Mouse (Mus musculus) ES-Bruce4 (cell line): Measurements from ENCODE around the gene Atg7.

ENCODE experiments used
- CTCF ChIP-seq: IDR thresholded peaks from one replicate; pipeline ENCODE4 v1.8.1; 2011; ENCODE audit warnings: low read depth, low read length
- POLR2A ChIP-seq: IDR thresholded peaks from one replicate; pipeline ENCODE4 v1.8.1; 2011; ENCODE audit warnings: low read length; ENCODE audit not compliant: insufficient read depth

DNA sequence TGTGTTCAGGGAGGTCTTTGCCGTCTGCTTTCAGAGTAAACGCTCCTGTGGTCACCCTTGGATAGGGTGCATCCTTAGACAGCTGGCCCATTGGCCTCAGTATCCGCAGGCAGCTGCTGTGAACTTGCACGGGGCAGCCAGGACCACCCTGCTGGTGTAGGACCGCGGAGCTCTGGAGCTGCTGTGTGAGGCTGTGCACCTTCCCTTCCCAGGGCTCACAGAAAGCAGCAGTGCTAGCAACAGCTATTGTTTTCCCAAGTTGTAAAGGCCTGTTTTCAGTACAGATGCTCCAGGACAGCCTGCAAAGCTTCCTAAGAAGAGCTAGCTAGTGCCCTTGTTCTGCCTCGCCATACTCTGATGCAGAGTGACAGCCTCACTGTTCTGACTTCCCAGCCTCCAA, 208.8 kb downstream of the Atg7 start:
- no peak for TF ChIP-seq CTCF
- TF ChIP-seq POLR2A: no peak
